Mouse (Mus musculus) megakaryocyte, adult 5-6 weeks (primary cell): ENCODE results near the gene Hdac9. TPM values are rescaled to one million over a fixed set of nuclear protein-coding genes. Genes with fewer than 3 reads are reported as not detected.

Experiments used
- ATAC-seq: 2 replicates; pipeline ENCODE4 v1.8.0; 2016; ENCODE audit warnings: mild to moderate bottlenecking, inconsistent platforms; ENCODE audit not compliant: poor library complexity, severe bottlenecking
- total RNA-seq, 2 experiments: library from RNA; stranded (forward) in 1 of 2; stranded (reverse) in 1 of 2; fragments of 153-499, 151-499 nt in 1 of 2; fragments of 221-1000, 200-1000 nt in 1 of 2; gene quantifications; 2 replicates each; pipeline versions ENCODE4 v1.2.3 to v1.2.4; 2015 to 2017

Hdac9 gene
- total RNA-seq, 2 experiments from 2014 or later: 10.8 to 16.0 TPM

- ATAC-seq: no peak
Observed at GRCm38 (mm10) chr12:34270096-34270495, 646.8 kb downstream of the Hdac9 start.

GRCm38 (mm10) chr12:34269472-34270040, 647.3 kb downstream of the Hdac9 start:
- no peak for ATAC-seq

GRCm38 (mm10) chr12:34259651-34260050, 657.2 kb downstream of the Hdac9 start:
- no peak for ATAC-seq

GRCm38 (mm10) chr12:34249160-34249559, 667.7 kb downstream of the Hdac9 start:
- ATAC-seq: no peak

GRCm38 (mm10) chr12:34248193-34249121, 668.4 kb downstream of the Hdac9 start:
- peak; percentile 70 for ATAC-seq

- ATAC-seq: no peak
Observed at GRCm38 (mm10) chr12:34238796-34239195, 678.1 kb downstream of the Hdac9 start.

- no peak for ATAC-seq
Observed at GRCm38 (mm10) chr12:34231621-34232150, 685.2 kb downstream of the Hdac9 start.

- ATAC-seq: no peak
Observed at GRCm38 (mm10) chr12:34224505-34224904, 692.4 kb downstream of the Hdac9 start.

- ATAC-seq: 0 out of 2 replicates have a peak, but pooled peaks have one; percentile 4
Observed at GRCm38 (mm10) chr12:34221014-34221413, 695.9 kb downstream of the Hdac9 start.

GRCm38 (mm10) chr12:34220051-34220926, 696.6 kb downstream of the Hdac9 start:
- ATAC-seq: peak; percentile 73

- ATAC-seq: no peak
Observed at GRCm38 (mm10) chr12:34218561-34218960, 698.3 kb downstream of the Hdac9 start.

GRCm38 (mm10) chr12:34215023-34216020, 701.6 kb downstream of the Hdac9 start:
- no peak for ATAC-seq

GRCm38 (mm10) chr12:34212162-34212561, 704.7 kb downstream of the Hdac9 start:
- ATAC-seq: 0 out of 2 replicates have a peak, but pooled peaks have one; percentile 30

- no peak for ATAC-seq
Observed at GRCm38 (mm10) chr12:34201471-34201870, 715.4 kb downstream of the Hdac9 start.

GRCm38 (mm10) chr12:34200030-34200446, 716.9 kb downstream of the Hdac9 start:
- no peak for ATAC-seq

- ATAC-seq: peak; percentile 76
Observed at GRCm38 (mm10) chr12:34195155-34195828, 721.6 kb downstream of the Hdac9 start.

GRCm38 (mm10) chr12:34194116-34194515, 722.8 kb downstream of the Hdac9 start:
- ATAC-seq: no peak

- peak; percentile 43 for ATAC-seq
Observed at GRCm38 (mm10) chr12:34191246-34191645, 725.6 kb downstream of the Hdac9 start.

- no peak for ATAC-seq
Observed at GRCm38 (mm10) chr12:34178931-34179330, 738.0 kb downstream of the Hdac9 start.
